In genomic region chr10:116117060-116117459, GRCm38 (mm10) we compare ENCODE assay signal across 24 mouse cellular contexts. TPM values are rescaled to one million over a fixed set of nuclear protein-coding genes. Genes with fewer than 3 reads are reported as not detected.
A peak's percentile ranks its signal among the peaks of the same experiment; 100 is the strongest.
DNase-seq lines count a peak whose midpoint lies in the region.
"Had no signal": no experiment of that assay in that cellular context is flagged by ENCODE, and none has a peak within 500 bp of the region (broad histone marks: within the 10 kb centered on the region; RNA-seq: fewer than 3 reads in every experiment).

No protein-coding gene starts in this region.

- intact Hi-C loops in left cerebral cortex, postnatal 36 days (cut with DNase I) = no loop called here

- peak; percentile 52 to 68 for DNase-seq in frontal cortex, adult 2 months (ENCODE audit: extremely low spot score in 1 of 2, low spot score in 1 of 2)
- no peak for DNase-seq in frontal cortex, postnatal 10 days (ENCODE audit: low spot score in 2 of 2)
- DNase-seq in left cerebral cortex, adult 9 months (ENCODE audit: low spot score in 2 of 2) = peak; percentile 56 to 60
- no peak for DNase-seq in left cerebral cortex, postnatal 36 days (ENCODE audit: low spot score in 2 of 2)
- DNase-seq in right cerebral cortex, postnatal 36 days (ENCODE audit: low spot score in 2 of 2) = peak; percentile 28 to 31
- no peak for DNase-seq in right cerebral cortex, postnatal 25 days
- peak; percentile 74 for DNase-seq in telencephalon, adult 2 months (ENCODE audit: low read depth, low spot score)
- DNase-seq in heart, postnatal 4 days = no peak
- DNase-seq: adrenal gland, adult 2 months; adrenal gland, postnatal 25 days; cerebellum, adult 2 months; cerebellum, postnatal 10 days; gastrocnemius, postnatal 10 days; heart, adult 18-20 months; heart, postnatal 10 days had no signal

RNA-seq across cellular contexts. Expression of gene 4933416C03Rik, which starts 3.3 kb away (rescaled TPM):
- not detected in 2 replicates for polyA plus RNA-seq in frontal cortex, adult 2 months (2012; rRNA removed)
- not detected for total RNA-seq in left cerebral cortex, postnatal 36 days (2021)
- not detected for total RNA-seq in heart, postnatal 4 days (2021)
- total RNA-seq: adrenal gland, adult 2 months; adrenal gland, postnatal 25 days; CH12.LX; gastrocnemius, postnatal 10 days; gastrocnemius, postnatal 4 days; heart, adult 18-20 months; heart, postnatal 10 days; hematopoietic stem cell, adult 5-6 weeks; hindbrain, postnatal 0 days had no signal
- polyA plus RNA-seq: adrenal gland, adult 2 months; cerebellum, adult 2 months; embryonic facial prominence, embryonic 13.5 days; forebrain, embryonic 12.5 days; heart, embryonic 10.5 days; heart, embryonic 14.5 days; hindbrain, embryonic 13.5 days had no signal

Comparison
In these comparisons a context has a peak if more than half of its experiments do, and no peak if none do; other contexts are left out.
1. DNase-seq: peak in frontal cortex, adult 2 months (2 of 2), left cerebral cortex, adult 9 months (2 of 2), right cerebral cortex, postnatal 36 days (2 of 2) and telencephalon, adult 2 months (single experiment); none in frontal cortex, postnatal 10 days (0 of 2), left cerebral cortex, postnatal 36 days (0 of 2), right cerebral cortex, postnatal 25 days (single experiment) and heart, postnatal 4 days (single experiment).